Mouse (Mus musculus) hindlimb bud, embryonic 11.5 days (tissue): ENCODE measurements around the gene Fam181a.

Source experiments
- DNase-seq: peaks from one replicate; pipeline ENCODE4 v3.0.0-alpha.2; 2012; ENCODE audit warnings: low read depth, low spot score; ENCODE audit errors: extremely low spot score

The Fam181a gene

DNA sequence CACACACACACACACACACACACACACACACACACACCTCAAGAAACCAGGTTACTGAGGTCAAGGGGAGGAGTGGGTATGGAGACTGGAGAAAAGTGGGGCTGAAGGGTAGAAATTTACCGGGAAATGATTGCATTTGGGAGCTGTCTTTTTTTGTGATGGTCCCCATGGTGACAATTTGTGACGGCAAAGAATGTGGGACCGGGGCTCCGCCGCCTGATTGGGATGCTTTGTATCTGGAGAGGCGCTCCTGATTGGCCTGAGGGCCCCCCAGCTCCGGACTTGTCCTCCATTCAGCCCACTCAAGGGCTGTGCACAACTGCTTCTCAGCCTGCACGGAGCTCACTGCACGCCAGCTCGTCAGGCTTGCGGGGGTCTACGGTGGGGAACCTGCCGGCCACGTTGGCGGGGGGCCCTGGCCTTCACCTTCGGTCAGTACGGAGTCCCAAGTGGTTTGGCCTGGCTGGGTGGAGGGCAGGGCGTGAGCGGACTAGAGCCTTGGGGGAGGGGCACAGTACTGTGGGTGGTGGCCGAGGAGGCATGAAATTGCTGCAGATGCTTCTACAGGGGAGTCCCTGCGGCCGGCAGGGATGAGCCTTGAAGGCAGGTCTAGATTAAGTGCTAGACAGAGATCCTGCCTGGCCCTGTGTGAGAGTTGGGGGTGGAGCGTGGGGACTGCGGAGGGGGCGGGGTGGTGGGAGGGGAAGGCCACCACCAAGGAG is 4.0 kb downstream of the Fam181a start:
- no peak for DNase-seq

DNA sequence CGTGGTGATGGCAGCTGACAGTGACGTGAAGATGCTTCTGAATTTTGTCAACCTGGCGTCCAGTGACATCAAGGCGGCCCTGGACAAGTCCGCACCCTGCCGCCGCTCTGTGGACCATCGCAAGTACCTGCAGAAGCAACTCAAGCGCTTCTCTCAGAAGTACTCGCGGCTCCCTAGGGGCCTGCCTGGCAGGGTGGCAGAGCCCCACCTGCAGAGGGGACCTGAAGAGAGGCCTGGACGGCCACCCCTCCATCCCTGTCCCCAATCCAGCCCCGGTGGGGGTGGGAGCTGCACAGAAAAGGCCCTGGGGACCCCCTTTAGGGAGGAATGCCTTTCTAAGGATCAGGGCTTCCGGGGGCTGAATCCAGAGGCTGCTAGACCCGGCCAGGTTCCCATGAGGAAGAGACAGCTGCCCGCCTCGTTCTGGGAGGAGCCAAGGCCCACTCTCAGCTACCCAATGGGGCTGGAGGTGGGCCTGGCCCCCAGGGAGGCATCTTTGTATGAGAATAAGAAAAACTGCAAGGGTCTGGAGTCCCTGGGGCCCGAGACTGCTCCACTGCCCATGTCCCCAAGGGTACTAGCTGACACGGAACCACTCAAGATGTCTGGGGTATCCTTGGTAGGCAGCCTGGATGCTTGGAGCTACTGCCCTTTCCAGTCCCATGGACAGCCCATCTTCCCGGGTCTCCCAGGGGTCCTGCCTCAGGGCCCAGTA is 5.2 kb downstream of the Fam181a start:
- no peak for DNase-seq

DNA sequence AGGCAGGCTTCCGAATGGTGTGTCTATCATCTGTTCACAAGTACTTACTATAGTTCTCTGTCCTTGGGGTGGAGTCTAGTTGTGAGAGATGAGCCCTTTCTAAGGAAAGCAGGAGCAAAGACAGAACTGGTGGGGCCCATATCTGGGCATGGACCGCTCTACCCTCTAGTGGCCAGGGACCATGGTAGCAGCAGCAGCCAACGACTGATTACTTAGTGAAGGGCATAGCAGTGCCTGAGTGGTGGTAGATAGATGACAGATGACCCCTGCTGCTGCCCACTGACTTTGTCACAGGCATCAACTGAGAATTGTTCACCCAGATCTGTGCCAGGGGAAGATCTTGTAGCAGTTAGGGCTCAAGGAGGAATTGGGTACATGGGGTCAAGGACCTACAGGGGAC is 12.0 kb downstream of the Fam181a start:
- DNase-seq: no peak

DNA sequence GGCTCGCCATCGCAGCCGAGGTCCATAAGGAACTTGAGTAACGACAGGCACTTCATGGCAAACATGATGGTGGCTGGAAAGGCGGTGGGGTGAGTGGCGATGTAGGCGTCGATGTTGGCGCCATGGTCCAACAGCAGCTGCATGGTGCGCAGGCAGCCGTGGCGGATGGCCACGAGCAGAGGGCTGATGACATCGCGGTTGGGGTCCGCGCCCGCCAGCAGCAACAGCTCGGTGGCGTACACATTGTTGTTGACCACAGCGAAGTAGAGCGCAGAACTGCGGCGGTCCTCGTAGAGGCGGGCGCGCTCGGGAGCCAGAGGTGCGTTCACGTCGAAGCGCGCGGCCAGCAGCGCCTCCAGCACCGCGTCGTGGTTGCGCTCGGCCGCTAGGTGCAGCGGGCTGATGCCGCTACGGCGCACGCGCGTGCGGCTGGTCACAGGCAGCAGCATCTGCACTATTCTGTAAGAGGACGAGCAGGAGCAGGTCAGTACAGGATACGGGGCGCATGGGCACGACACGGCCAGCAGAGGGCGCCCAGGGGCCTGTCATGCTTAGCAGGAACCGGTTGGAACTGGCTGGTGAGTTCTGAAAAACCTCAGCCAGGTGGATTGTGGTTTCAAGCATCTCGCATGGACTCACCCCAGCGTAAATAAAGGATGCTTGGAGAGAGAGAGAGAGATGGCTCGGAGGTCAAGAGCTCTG is 14.5 kb downstream of the Fam181a start:
- DNase-seq: peak; percentile 75

DNA sequence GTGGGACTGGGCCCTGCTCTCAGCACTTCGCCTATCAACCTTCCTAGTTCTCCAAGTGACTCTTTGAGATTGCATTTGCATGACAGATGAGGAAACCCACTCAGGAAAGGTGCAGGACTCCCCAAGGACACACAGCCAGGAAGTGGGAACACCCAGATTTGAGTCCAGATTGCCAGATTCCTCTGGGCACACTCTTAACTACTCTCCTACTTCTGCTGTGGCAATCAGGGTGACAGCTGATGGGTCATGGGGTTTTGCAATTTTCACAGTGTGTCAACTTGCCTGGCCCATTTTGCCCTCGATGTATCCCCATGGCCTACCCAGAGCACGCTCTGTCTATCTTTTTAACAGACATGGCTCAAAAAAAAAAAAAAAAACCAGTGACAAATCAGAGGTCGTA is 15.8 kb downstream of the Fam181a start:
- DNase-seq: no peak

DNA sequence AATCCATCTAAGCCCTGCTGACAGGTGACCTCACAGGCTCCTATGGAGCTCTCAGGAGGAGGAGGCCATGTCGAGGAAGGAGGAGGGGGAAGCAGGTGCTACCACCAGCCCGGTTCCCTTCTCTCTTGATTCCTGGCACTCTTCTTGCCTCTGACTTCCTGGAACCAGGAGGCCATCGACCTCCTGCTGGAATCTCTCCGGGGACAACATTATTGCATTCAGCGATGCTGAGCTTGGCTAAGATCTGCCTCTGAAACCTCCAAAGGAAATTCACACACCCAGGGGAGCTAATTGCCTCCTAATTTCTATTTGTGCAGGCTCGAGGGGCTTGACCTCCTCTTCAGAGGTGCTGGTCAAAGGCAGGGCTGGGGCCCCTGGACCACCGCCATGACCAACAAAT is 16.3 kb downstream of the Fam181a start:
- DNase-seq: no peak

DNA sequence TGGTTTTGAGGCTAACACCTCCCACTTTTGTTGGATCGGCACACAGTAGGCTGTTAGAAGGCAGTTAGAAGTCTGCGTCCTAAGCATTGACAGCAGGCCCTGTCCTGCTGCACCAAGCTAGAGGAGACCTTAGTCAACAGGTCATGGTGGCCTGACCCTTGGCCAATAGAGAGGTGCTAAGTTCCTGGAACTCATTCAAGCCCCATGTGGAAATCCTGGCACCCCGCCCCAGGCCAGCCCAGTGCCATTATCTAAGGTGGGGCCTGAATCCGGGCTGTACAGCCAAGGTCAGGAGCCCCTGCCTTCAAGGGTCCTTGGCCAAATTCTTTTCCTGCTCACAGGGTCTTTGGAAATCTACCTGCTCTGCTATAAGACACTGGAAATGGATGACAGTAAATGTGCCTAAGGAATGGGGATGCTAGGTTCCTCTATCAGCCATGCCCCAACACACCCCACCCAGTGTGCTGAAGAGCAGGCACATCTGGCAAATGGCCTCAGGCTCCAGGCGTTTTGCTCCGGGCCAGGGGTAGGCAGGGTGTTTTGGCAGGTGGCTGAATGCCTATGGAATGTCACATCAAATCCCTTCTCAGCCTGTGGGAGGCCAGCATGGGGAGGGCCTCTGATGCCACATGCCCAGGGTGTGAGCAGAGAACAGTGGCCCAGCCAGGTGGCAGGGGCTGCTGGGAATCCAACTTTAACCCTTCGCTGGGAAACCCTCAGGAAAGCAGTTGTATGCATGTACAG is 17.8 kb downstream of the Fam181a start:
- no peak for DNase-seq

DNA sequence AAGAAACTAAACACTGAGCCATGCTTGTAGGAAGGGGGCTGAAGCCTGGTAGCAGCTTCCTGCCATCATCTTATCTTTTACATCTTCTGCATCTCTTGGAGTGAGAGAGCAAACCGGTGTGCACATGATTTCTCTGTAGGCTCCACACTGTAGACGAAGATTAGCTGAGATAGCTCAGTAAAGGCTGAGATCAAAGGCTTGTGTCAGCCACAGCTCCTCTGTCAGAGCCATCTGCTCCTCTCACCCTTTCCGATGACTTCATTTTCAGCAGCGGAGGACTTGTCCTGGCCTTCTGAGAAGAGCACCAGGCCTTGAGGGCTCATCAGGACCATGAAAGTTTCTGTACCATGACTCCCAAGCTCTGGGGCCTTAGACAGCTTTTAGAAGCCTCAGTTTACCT is 20.7 kb downstream of the Fam181a start:
- no peak for DNase-seq

DNA sequence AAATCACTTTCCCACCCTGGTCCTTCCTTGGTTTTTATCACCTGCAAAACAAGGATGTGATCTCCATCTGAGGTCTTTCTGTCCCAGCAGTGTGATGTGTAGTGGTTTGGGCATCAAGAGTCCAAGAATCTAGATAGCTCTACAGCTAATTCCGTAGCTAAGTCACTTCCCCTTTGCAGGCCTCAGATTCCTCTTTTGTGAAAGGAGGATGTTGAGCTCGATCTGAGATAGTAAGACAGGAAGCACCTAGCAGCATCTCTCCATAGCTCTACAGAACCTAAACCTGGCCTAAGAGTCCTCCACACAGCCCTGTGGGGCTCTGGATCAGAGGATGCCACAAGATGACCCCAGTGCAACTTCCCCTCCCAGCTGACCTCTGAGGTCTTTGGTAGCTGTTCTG is 22.1 kb downstream of the Fam181a start:
- no peak for DNase-seq

DNA sequence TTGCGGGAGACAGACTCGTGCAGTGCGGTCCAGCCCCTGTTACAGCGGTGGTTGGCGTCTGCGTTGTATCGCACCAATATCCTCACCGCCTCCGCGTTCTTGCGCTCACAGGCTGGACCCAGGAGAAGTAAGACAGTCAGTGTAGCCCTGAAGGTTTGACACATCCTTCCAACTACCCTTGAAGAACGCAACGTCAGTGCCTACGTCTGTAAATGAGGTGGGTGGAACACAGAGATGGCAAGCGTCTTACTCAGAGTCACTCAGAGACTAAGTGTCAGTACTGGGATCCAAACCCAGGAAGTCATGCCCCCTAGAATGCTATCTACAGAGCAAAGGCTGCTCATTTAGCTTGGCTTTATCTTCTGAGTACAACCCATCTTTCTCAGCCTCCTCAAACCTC is 22.7 kb downstream of the Fam181a start:
- no peak for DNase-seq

DNA sequence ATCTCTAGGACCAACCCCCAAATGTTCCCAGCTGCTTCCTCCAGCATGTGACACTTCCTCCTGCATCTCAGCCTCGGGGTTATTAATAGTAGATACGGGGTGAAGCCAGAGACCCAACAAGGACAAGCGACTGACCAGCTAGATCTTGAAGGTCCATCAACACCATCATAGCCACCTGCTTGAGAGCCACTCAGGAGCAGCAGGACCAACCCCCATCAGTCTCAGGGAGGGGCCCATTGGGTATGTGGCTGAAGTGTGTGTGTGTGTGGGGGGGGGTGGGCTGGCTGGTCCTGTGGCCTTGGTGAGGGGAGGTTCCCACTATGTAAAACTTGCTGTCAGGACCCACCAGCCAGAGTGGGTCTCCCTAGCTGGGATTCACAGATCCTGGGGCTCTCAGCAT is 26.0 kb downstream of the Fam181a start:
- no peak for DNase-seq

DNA sequence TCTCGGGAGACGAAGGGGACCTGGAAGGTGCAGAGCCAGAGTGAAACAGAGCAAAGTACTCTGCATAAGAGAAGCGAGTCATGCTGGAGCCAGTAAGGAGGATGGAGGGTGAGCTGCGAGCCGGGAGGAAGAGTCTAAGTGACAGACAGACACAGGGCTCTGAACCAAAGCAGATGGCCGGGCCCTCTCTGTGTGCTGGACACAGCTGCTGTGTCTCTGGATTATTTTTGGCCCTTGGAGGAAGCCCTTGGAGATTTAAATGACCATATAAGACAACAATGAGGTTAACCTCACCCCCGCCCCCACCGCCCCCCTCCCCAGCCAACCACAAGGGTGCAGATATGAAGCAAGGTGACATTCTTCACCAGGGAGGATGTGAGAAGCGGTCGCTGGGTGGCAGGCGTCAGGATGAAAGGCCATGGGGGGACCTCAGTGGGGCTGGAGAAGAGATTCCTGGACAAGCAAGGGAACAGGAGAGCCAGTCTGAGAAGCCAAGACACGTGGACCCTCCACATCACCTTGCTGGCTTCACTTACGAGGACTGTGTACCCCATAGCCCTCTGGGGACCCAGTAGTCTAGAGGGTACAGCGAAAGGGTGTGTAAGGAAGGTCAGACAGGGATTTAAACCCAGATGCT is 27.5 kb downstream of the Fam181a start:
- DNase-seq: no peak

DNA sequence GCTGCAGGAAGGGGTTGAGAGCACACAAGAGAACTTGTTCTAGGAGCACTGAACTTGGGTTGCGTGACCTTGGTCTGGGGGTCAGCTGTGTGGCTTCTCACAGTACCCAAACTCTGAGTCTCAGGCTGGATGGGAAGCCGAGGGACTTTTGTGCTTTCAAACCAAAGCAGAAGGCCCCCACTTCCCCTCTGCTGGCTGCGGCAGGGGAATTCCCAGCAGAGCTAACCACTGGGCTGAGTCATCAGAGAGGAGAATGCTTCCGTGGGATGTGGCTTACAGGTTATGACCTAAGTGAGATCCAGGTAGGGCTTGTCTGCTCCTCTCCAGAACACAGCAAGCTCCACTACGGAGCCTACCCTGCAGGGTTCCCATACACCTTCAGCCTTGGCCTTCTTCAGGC is 30.4 kb downstream of the Fam181a start:
- DNase-seq: no peak

DNA sequence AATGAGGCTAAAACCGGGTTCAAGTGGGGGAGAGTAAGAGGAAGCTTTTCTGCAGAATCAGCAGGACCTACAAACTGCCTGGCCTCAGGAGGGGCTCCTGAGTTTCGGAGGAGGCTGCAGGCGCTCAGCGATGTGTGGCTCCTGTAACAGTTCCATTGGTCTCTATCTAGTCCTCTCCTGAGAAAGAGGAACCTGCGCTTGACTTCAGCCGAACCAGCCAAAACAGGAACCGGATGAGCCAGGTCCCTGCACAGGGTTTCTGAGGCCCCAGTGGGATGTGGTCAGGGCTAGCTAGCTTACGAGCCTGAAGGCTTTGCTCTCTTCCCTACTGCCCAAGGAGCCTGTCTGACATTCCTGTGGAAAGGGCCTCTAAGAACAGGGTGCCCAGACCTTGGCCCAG is 32.7 kb downstream of the Fam181a start:
- DNase-seq: no peak

DNA sequence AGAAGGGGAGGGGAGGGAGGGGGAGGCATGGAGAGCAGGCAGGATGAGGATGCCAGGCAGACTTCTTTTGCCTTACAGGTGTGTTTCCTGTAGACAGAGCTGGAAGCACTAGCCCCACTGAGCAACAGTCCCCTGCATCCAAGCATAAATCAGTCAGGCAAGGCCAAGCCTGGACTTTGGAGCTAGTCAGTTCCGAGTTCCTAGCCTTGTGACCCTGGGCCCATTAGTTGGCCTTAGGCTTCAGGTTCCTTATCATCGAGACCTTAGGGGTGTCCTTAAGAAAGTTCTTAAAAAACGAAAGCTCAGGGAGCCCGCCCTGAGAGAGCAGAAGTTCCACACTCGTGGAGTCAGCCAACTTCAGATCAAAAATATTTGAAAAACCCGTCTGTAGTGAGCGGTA is 34.2 kb downstream of the Fam181a start:
- DNase-seq: no peak

DNA sequence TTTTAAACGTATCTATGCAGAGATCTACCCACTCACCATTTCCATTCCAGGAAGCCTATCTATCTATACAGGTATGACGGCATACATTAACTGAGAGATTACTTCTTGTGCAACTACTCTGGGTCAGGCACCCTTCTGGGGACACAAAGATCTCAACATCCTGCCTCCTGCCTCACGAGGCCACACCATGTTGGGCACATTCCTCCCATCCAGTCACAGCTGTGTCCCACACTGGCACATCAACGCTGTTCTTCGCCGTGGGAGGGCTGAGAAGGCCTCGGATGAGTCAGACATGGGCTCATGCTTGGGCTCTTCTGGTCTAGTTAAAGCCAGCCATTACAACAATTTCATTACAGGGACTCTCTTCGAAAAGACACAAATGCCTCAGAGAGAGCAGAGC is 36.2 kb downstream of the Fam181a start:
- no peak for DNase-seq

DNA sequence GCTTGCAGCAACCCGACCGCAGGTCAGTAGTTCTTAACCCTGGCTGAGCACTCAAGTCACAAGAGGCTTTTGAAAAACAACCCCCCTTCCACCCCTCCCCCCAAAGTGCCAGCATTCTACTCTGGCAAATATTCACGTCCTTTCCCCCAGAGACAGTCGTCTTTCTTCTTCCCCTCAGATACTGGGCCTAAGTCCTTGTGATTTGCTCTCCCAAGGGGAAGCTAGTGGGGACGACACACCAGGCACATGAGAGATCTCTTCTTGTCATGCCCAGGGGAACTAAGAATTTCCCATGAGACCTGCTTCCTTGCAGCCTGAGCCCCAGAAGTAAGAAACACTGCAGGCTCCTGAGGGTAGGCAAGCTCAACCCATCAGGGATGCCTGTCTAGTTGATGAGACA is 36.6 kb downstream of the Fam181a start:
- no peak for DNase-seq

DNA sequence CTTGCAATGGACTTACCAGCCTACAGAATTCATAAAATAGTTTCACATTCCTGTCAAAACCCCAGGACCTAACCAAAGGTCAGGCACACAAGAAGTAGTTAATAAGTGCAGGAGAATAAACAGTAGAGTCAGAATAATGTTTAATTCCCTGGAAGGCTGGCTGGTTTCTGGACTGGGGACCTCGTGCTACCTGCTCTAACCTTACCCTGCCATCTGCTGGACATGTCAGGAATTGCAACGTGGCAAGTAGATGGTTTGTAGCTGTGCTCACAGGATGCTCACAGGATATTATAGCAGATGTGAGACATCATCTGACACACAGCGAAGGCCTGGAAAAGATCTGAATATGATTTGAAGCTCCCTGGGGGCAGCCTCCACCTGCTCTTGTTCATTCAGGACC is 37.7 kb downstream of the Fam181a start:
- DNase-seq: peak; percentile 72

DNA sequence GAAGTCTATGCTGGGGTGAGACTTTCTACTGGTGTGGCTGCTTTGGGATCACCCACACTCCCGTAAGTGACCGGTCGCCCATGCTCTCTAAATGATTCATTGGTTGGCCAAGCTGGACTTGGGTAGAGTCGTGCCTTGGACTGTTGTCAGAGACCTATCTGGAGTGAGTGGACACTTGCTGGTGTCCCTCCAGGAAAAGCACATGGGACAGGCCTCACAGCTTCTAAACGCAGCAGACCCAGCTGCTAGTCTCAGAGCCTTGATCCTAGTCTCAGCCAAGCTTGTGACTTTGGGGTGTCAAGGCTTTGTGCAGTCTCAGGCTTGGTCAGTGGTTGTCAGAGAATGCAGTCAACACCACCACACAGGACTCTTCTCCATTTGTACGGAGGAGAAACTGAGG is 42.0 kb downstream of the Fam181a start:
- no peak for DNase-seq

DNA sequence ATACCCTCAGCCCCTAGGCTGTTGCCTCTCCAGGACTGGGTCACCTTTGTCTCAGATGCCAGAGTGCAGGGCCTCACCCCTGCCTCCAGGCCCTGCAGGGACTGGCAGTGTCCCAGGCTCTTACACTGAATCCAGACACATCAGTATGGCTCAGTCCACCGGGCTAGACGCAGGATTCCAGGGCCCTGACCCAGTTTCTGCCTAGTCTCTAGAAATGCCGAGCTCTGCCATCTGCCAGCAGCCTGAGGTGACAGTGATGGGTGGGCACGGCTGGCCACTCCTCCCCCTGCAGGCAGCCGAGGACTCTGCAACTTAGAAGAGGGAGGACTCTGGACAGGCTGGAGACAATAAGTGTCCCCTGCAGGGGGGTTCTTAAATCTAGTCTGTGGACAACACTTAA is 42.8 kb downstream of the Fam181a start:
- no peak for DNase-seq
